Mouse (Mus musculus) cerebellum, adult (tissue): ENCODE data around the gene Vmn1r199.
"Not testable (repeated sequence)": the region's sequence is repeated elsewhere in the genome, so short reads cannot be mapped to it uniquely, and the experiment has no call there.

Experiments
- ATAC-seq: cut with Nextera tagmentation; 2 replicates; pipeline ENCODE4 v1.9.2; 2017; ENCODE audit warnings: mild to moderate bottlenecking, moderate library complexity, mixed read lengths; ENCODE audit not compliant: insufficient number of reproducible peaks, low FRiP score, low TSS enrichment

The Vmn1r199 gene

GRCm38 (mm10) chr13:22379518-22379917 is at the start of gene Vmn1r199:
Gene Vmn1r199 (plus strand): TSS chr13:22379818.
- no peak for ATAC-seq

DNA sequence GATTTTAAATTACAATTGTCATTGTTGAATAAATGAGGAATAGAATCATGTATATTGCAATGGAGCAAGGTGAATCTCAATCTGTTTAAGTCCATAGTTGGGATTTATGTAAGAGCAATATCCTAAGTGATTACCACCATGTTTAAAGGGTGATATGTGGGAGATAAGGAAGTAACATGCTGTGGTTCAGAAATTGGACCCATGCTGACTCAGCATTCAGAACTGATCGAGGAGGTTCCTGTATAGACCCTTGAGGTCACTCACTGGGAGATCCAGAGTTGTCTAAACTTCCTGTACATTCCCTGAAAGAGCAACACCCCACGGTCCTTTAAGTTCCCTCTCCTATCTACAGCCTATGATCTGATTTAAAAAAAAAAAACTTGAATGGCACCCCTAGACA is 46.3 kb upstream of the Vmn1r199 start:
- no peak for ATAC-seq

DNA sequence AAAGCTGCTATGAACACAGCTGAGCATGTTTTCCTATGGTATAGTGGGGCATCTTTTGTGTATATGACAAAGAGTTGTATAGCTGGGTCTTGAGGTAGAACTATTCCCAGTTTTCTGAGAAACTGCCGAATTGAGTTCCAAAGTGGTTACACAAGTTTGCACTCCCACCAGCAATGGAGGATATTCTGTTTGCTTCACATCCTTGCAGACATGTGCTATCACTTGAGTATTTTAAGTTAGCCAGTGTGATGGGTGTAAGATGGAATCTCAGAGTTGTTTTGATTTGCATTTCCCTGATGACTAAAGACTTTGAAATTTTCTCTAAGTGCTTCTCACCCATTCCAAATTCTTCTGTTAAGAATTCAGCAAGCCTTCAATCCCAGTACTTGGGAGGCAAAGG is 44.1 kb upstream of the Vmn1r199 start:
- no peak for ATAC-seq

- no peak for ATAC-seq
These were observed 29.6 kb upstream of the Vmn1r199 start, which contains the start of gene Vmn1r198 for GRCm38 (mm10) chr13:22350064-22350463. Gene Vmn1r198 (plus strand): TSS chr13:22350364.

GRCm38 (mm10) chr13:22350813-22351212 is 28.8 kb upstream of the Vmn1r199 start:
- no peak for ATAC-seq

- ATAC-seq, result not testable (repeated sequence)
These were observed 1.5 kb downstream of the Vmn1r199 start for GRCm38 (mm10) chr13:22381128-22381527.

DNA sequence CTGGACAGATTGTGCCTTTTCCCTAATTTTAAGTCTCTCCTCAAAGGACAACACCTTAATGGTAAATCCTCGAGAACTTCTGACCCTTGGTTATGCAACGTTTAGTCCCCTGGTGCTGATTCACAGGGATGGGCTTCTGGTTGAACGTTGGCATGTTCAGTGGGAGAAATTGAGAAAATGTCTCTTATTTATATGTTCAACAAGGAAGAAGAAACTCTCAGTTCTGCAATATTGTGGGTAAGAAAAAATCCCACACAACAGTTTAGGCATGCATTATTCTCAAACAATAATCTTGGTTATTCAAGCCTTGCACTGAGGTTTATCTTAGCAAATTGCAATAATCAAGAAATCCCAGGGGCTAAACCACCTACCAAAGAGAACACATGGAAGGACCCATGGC is 3.8 kb downstream of the Vmn1r199 start:
- no peak for ATAC-seq

GRCm38 (mm10) chr13:22387050-22387449 is 7.4 kb downstream of the Vmn1r199 start:
- ATAC-seq, result no peak

DNA sequence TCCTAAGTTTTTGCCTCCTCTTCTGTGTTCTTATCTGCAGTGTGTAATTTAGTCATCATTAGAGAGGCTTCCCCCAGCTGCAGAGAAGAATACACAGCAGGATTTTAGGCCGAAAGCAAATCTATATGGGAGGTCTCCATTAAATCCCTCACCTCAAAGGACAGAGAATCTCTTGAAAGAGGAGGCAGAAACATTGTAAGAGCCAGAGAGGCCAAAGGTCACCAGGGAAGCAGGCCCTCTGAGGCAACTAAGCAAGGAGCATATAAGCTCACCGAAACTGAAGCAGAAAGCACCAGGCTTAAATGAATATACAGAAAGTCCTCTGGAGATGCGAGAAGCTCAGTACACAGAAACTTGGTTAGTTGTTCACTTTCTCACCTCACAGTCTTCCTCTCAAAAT is 10.5 kb downstream of the Vmn1r199 start, which contains the start of gene Vmn1r200:
Gene Vmn1r200 (plus strand): TSS at position 301 of the 400 bp plus-strand sequence.
- no peak for ATAC-seq

DNA sequence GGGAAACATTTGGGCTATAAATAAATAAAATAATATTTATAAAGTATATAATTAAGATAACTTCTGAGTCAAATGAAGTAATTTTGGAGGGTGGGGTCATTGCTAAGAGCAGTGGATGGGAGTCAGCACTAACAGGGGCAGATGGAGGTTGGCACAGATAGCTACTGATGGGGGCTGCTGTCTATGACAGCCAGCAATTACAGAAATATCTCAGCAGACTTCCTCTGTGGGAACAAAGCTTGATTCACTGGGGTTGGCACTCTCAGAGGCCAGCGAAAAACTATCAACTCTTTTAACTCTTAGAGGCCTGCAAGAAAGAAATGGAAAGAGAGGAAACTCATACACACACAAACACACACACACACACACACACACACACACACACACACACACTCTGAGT is 23.4 kb downstream of the Vmn1r199 start:
- no peak for ATAC-seq
